Mouse (Mus musculus) layer of hippocampus, adult 8-10 months (tissue): Measurements from ENCODE around the gene Srsf4. TPM values are rescaled to one million over a fixed set of nuclear protein-coding genes. Genes with fewer than 3 reads are reported as not detected.

Experiments used
- DNase-seq, 2 experiments: peaks; one replicate each; pipeline ENCODE4 v3.0.0; 2022; ENCODE audit warnings: low spot score in 2 of 2
- total RNA-seq, 4 experiments: library from RNA; stranded (reverse); gene quantifications; 2 replicates each; pipeline ENCODE4 v1.2.4; 2022

Gene Srsf4
- total RNA-seq, 4 experiments from 2014 or later: 62.6 to 72.1 (median 65.8) TPM

DNA sequence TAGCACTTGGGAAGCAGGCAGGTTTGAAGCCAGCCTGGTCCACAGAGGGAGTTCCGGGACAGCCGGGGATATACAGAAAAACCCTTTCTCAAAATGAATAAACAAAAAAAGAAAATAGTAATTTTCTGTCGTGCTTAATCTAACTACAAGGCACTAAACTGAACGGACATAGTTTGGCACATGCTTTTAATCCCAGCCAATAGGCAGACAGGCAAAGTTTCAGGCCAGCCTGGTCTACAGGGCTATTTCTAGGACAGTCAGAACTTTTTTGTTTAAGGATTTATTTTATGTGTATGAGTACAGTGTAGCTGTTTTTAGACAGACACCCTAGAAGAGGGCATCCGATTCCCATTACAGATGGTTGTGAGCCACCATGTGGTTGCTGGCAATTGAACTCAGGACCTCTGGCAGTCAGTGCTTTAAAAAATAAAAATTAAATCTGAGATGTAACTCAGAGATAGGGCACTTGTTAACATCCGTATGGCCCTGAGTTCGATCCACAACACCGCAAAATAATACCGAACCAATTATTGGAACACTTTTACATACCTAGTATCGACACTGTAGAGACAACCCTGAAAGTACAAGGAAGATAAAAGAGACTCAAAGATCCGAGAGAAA, 635 bp upstream of the Srsf4 start:
- no peak for DNase-seq

DNA sequence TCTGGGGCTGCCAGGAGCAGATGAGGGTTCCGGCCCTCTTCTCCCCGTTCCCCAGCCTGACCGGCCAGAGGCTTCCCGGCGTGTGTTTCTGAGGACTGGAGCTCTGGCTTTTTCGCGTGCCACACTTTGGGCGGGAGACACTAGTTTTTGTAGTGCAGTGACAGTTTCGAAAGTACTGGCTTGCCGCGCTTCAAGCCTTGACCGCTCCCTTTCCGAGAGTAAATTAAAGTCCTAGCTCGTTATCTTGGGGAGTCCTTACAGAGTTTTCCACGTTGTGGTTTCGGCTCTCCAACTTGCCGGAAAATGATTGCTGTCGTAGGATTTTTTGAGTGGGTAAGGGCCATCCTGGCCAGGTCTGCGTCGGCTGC, 736 bp downstream of the Srsf4 start:
- no peak for DNase-seq

DNA sequence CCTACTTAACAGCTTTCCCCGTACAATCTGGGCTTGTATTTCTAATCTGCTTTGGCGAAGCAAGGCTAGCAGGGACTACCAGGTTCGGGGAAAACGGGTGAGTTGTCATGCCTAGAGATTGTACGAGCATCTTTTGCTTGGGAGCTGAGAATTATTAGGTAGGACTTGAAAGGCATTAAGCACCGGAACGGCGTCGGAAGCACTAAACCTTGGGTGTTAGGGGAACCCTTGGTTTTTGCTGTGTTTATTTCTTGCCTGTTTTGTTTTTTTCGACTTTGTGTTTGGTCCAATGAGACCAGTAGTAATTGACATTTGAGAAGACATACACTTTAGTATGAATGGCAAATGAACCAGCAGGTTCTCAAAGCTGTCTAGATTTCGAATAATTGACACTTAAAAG, 1.1 kb downstream of the Srsf4 start:
- no peak for DNase-seq

DNA sequence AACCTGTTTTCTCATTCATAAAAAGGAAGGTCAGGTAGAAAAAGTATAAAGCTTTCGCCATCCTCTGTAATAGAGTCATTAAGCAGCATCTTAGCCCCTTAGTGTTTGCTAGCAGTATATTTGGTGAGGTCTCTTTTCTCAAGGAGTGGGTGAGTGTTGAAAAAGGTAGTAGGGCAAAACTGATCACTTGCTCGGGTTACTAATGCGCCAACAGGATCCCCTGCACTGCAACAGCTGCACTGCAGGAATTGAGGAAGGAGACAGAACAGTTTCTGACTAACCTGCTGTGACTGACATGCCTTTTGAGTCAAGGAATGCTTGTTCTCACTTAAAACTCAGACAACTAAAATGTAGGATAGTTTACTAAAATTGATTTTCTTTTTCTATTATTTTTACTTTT, 1.8 kb downstream of the Srsf4 start:
- DNase-seq: no peak

DNA sequence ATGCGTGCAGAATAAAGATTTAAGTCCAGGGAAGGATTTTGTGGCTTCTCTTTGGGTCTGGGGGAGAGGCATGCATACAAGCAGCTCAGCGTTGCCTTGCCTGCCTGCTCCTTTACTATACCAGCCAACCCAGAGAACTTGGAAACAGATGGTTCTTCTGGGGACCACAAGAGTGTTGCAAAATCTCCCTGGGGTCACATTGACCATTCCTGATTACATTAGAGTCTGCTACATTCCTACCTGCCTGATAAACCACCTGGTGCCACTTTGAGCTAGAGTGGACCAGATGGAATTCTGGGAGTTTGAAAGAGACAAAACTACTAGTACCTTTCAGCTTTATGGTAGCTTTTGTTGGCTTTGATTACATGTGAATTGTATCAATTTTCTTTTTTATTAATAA, 3.4 kb downstream of the Srsf4 start:
- DNase-seq: no peak

DNA sequence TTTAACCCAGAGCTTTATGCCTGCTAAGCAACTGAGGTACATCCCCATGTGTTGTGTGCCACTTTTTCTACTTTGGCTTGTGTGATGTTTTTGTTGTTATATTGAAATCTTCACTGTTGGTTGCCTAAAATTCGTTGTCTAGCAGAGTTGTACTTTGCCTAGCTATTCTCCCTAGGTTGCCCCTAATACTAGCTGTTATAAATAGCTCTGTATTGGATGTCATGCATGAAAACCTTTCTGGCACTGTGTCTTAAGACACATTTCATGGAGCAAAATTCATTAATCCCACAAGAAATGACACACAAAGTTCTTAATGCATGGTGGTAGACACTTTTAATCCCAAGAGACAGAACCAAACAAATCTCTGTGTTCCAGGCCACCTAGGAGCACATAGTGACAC, 6.3 kb downstream of the Srsf4 start:
- no peak for DNase-seq

DNA sequence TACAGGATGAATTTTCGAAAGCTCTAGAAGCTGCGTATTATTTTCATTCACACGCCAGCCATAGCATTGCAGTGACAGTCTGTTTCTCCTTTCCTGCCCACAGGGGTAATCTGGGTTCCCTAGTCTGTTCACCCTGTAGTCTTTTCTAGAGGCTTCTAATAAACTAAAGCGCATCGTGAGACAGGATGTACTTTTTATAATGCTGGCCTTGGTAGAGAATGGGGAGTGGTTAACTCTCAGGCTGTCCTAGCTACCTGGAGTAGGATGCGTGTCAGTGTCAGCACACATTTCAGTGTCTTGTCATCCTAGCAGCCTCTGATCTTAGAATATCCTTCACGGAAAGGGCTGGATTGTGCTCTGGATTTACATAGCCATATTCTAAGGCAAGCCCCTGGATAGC, 7.9 kb downstream of the Srsf4 start:
- no peak for DNase-seq

DNA sequence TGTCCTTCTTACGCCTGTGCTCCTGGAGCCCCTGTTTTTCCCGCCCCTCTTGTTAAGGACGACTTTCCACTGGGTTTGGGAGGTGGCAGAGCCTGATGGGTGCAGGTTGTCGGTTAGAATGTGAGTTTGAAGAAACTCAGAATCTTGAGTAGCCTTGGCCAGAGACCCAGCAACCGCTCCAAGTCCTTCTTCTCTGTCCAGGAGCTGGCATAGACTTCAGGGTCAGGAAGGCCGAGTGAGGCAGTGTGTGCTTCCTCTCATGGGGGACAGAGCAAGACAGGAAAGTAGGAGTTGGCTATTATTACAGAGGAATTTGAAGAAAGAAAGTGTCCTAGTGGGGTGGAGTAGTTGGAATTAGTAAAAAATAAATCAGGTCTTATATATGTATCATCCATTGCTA, 10.2 kb downstream of the Srsf4 start:
- no peak for DNase-seq

DNA sequence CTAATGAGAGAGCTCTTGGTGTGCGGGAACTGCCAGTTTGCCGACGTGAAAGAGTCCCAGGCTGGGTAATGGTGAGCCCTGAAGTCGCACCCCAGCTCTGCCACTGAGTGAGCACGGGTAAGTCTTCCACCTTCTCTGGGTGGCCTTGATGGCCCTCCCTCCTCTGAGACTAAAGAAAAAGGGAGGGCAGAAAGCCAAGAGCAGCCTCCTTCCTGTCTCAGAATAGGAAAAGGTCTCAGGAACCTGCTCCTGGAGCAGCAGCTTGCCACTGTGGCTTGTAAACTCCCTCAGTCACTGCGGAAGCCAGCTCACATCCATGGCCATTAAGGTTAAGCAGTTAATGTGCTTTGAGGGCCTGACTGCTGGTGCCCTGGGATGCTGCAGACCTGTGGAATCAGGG, 12.0 kb downstream of the Srsf4 start:
- no peak for DNase-seq

DNA sequence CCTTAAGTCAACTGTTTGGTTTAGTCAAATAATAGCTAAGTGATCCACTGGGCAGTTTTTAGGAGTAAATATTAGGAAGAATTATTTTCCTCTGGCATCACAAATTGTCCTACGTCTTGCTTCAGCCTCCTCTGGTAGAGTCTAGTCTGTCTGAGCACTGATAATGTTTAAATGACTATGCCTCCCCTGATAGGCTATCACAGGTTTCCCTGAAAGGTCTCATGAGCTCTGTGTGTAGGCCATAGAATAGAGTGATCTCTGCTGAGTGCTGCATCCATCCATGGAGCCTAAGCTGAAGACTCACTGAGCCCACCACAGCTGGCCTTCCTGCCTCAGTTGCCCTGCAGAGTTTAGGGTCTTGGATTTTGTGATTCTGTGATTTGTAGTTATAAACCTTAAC, 15.1 kb downstream of the Srsf4 start:
- no peak for DNase-seq

DNA sequence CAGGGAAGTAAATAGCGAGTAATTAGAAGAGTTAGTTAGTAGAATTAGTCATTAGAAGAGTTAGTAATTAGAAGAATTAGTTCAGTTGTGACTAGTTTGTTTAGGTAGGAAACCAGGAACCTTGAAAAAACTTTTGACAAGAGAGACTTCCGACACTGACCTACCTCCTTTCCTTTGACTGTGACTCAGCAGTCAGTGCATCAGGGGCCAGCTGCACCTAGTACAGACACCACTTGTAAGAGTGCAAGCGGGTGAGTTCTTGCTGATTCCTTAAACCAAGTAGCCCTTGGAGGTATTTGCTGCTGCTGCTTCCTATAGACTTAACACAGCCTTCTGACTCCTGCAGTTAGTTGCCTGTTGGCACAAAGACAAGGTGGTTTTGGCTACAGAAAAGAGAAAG, 17.3 kb downstream of the Srsf4 start:
- no peak for DNase-seq

DNA sequence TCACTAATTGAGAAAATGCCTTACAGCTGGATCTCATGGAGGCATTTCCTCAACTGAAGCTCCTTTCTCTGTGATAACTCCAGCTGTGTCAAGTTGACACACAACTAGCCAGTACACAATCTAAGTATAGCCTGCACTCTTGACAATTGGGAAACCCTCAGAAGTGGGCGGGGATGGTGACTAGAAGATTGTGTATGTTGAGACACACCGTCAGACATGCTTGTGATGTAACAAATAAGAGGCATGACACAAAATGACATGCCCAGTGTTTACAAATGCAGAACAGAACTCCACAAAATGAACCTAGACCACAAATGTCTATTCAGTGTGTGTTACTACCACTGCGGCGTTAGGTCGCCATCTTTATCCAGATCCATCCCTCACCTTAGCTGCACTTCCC, 23.7 kb downstream of the Srsf4 start:
- DNase-seq: no peak

DNA sequence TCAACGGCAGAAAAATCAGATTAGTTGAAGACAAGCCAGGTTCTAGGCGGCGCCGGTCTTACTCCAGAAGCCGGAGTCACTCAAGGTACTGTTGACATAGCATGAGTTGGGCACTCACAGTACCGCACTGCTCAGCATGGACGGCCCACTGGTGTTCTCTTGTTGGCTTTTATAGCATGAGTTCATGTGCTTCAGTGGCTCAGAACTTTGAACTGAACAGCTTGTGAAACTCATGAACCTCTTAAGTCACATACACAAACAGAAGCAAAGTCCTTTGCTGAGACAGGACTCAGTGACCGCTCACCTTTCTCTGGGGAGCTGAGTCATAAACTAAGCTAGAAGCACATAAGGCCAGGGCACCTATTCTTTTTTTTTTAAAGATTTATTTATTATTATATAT, 24.4 kb downstream of the Srsf4 start:
- no peak for DNase-seq

DNA sequence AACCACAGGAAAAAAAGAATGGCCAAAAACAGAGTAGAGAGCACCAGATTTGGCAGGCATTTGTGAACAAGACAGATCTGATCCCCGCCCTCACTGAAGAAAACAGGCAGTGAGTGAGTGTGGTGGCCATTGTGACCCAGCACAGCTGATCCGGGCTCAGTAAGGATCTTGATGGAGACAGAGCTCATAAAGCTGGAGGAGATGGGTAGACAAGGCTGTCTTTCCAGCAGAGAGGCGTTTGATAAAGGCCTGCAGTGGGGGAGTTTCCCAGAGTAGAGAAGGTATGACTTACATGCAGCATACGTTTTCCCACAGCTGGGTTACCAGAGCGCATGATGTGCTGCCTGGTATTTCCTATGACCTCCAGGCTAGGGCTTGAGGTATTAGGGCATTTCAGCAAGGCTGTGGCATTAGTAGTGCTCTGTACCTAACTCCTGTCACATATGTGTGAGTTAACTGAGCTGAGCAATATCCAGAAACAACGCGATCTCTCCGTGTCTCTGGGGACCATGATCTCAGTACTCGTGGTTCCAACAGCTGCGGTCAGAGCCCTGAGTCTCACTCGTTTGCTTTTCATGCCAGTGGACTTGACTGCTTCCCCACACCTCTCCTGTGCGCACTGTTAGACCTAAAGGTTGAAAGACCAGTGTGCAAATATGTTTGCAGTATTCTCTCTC, 25.2 kb downstream of the Srsf4 start:
- no peak for DNase-seq

DNA sequence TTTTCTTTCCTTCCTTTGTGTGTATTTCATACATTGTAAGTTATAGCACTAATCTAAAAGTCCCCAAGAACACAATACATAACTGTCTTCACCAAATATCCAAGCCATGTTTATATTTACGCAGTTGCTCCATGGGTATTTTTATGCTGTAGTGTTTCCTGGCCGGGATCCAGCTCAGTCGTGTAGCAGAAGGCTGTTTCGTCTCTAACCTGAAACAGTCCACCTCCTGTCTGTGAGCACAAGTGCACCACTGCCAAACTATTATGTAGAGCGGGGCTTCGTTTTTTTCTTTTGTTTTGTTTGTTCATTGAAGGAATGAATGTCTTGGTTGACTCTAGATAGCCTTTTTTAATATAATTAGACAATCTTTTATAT, 25.8 kb downstream of the Srsf4 start:
- no peak for DNase-seq

DNA sequence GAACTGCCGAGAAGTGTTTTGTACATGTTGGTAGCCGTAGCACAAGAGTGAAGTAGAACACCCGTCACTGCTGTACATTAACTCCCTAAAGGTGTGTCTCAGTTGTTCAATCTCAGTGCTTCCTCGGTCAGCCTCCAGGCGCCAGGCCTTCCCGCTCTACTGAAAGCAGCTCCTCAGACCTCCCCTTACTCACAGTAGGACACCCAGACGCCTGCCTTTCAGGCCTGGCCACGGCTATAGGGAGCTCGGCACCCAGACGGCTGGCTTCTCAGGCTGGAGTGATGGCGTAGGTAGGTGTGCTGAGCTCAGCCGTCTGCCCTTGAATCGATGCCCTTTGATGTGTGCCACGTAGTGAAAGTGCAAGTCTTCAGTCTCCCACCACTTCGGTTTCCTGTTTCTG, 27.7 kb downstream of the Srsf4 start:
- DNase-seq: no peak

DNA sequence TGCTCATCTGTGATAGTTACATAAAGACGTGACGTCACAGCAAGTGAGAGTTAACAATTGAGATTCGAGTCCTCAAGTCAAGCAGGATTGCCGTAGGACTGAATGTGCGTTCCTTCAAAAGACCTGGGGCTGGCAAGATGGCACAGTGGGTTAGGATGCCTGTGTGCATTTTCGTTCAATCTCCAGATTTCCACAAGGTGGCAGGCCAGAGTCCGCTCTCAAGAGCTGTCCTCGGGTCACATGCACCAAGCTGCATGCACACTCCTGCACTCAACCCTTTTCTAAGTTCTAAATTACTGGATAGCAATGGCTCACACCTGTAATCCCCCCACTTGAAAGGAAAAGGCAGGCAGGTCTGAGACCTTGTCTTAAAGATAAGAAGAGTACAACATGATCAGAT, 31.1 kb downstream of the Srsf4 start:
- peak in 1 of 2 experiments; percentile 35 for DNase-seq

DNA sequence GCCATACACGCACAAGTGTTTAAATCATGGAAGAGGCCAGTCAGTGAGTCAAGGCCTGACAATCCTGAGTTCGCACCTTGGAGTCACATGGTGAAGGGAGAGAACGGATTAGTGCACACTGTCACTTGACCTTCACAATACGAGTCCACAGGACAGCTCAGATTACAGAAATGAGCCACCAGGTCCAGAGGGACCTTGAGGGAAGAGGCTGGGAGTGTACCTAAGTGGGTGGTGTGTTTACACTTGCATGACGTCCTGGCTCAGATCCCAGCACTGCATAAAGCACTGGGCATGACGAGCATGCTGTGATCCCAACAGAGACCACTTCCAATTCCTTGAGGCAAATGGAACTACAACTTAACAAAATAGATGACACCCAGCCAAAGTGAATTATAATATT, 33.0 kb downstream of the Srsf4 start:
- no peak for DNase-seq

DNA sequence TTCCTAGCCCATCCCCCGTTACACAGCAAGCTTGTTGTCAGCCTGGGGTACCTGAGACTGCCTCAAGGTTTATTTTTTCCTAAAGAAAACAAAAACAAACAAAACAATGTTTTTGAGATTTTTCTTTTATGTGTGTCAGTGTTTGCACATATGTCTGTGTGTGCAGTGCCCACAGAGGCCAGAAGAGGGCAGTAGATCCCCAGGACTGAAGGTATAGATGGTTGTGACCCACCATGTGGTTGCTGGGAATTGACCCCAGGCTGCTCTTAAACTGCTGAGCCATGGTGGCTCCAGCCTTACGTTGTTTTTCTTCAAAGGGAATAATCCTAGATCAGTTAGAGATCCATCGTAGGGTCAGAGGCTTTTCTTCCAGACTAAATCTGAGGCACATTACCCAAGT, 34.5 kb downstream of the Srsf4 start:
- DNase-seq: no peak

DNA sequence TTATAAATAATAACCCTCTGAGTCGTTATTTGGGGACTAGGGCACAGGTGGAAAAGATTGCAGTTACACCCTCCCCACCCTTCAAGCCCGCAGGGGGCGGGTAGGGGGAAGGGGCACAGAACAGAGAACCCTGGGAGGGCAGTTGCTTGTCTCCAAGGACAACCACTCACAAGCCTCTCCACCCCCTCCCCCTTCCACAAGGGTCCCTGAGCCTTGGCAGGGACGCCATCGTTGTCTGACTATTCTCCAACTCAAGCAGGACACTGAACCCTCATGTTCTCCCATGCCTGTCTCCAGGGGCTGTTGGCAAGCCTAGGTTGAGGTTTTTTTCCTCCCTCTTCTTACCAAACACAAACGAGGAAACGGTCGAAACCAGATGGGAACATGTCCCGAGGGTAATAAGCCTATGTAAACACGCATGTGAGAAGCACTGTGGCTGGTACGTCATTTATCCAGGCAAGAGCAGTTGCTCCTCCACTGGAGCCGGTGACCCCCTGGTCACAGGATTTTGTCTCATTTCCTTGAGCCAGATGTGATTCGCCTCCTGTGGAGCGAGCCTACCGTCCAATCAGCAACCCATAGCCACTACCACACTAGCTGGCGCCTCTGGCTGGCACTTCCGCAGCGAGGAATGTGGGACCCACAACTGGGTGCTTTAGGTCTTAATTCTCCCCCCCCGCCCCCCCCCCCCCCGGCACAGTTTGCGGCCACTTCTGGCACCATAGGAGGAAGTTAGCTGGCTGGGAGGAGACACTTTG, 37.0 kb downstream of the Srsf4 start:
- DNase-seq: no peak

DNA sequence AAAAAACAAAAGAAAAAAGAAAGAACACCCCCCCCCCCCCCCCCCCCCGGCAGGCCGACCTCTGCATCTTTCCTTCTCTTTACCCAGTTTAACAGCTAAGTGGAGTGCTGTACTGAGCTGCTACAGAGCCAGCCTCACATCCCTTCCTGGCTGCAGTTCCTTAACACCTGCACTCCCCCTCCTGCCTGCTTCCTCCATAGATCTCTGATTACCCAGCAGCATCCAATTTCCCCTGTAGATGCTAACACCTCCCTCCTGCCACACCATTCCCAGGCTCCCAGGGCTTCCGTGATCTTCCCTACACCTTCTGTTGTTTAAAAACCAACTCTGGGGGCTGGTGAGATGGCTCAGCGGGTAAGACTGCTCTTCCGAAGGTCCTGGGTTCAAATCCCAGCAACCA, 38.1 kb downstream of the Srsf4 start:
- no peak for DNase-seq

DNA sequence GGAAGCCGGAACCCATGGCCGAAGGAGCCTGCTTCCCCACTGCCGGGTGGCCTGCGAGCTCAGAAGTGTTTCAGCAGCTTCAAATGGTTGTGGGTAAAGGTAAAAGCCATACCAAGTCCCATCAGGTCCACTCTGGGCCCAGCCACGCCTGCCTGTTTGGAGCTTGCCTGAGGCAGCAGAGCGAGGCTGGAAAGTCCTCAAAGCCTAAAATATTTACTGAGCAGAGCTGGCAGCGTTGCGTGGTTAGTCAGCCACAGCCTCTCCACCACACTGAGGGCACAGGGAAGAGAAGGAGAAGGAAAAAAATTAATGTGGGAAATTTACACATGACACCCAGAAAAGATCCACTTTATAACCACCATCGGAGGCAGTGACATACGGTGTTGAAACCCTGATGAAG, 40.1 kb downstream of the Srsf4 start:
- DNase-seq: no peak

DNA sequence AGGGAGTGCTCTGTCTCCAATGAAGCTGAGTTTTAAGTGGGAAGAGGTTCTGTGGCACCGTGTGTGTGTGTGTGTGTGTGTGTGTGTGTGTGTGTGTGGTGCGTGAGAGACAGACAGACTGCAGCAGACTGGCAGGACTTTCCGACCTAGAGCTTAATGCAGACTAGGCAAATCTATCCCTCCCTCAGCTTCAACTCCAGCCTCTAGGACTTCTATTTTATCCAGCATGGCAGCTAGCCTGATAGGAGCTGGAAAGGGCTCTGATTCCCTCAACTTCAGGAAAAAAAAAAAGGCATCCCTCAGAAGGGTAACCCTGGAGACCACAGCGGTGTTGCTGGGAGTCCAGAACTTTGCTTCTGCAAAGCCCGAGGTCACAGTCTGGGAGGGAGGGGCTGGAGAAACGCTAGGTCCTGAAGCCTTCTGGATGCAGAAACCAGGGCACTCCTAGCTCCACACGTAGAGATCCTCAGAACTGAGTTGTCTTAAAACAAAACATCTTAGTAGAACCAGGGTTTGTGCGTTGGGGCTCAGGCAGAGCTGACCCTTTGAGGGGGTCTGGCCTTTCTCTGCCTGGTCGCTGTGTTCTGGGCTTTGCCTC, 40.7 kb downstream of the Srsf4 start:
- DNase-seq: no peak
